Mouse (Mus musculus) intestine, embryonic 14.5 days (tissue): ENCODE data around the gene Cnnm2. TPM values are rescaled to one million over a fixed set of nuclear protein-coding genes. Genes with fewer than 3 reads are reported as not detected.

Source experiments
- ATAC-seq: fragments of 200-750 bp; cut with Nextera tagmentation; replicated peaks from 2 replicates; pipeline ENCODE4 v1.8.0; 2017; ENCODE audit warnings: low read depth, moderate number of reproducible peaks, moderate TSS enrichment, moderate library complexity; ENCODE audit not compliant: low FRiP score, low TSS enrichment
- DNase-seq: peaks from one replicate; pipeline ENCODE4 v3.0.0-alpha.2; 2018; ENCODE audit warnings: low spot score
- H3K27ac ChIP-seq: fragments of 300-500 bp; sonication (generic); 2 replicates; pipeline ENCODE4 v1.5.1; 2014; ENCODE audit warnings: low read depth, mild to moderate bottlenecking, control low read depth
- H3K27me3 ChIP-seq: fragments of 300-500 bp; sonication (generic); replicated peaks from 2 replicates; pipeline ENCODE4 v1.6.1; 2014; ENCODE audit warnings: low read length, control low read depth; ENCODE audit not compliant: control insufficient read depth, insufficient read depth
- H3K36me3 ChIP-seq: fragments of 300-500 bp; sonication (generic); 2 replicates; pipeline ENCODE4 v1.6.1; 2014; ENCODE audit warnings: low read length, control low read depth; ENCODE audit not compliant: control insufficient read depth, insufficient read depth
- H3K4me1 ChIP-seq: fragments of 300-500 bp; sonication (generic); replicated peaks from 2 replicates; pipeline ENCODE4 v1.6.1; 2014; ENCODE audit warnings: low read length, control low read depth, mixed read lengths; ENCODE audit not compliant: control insufficient read depth, insufficient read depth
- H3K4me2 ChIP-seq: fragments of 300-500 bp; sonication (generic); 2 replicates; pipeline ENCODE4 v1.6.1; 2014; ENCODE audit warnings: low read length
- H3K4me3 ChIP-seq: fragments of 300-500 bp; sonication (generic); 2 replicates; pipeline ENCODE4 v1.5.1; 2014; ENCODE audit warnings: low read depth, low read length, control low read depth, mixed read lengths
- H3K9ac ChIP-seq: fragments of 300-500 bp; sonication (generic); 2 replicates; pipeline ENCODE4 v1.6.1; 2014; ENCODE audit warnings: mild to moderate bottlenecking, low read length
- H3K9me3 ChIP-seq: fragments of 300-500 bp; sonication (generic); 2 replicates; pipeline ENCODE4 v1.6.1; 2016; ENCODE audit warnings: low read length, control low read depth; ENCODE audit not compliant: control insufficient read depth
- WGBS: fragments of 180-500 bp; shearing (Covaris S2); extraction: QIAGEN DNeasy Blood & Tissue Kit; methylation state at CpG from one replicate; pipeline ENCODE4 v1.1.7; 2014; 5-methylcytosine and 5-hydroxymethylcytosine counted together
- polyA plus RNA-seq: library from polyadenylated mRNA; unstranded; fragments of >200 nt; fragmentation: Nextera tagmentation; extraction: Ambion mirVana; gene quantifications from 2 replicates; pipeline ENCODE4 v1.2.1, GENCODE M21; 2014

Cnnm2 gene
- polyA plus RNA-seq, 1 experiment from 2014 or later, result 2.2 TPM

- Histone ChIP-seq H3K36me3 (no peaks in the 10 kb centered on the region), H3K27me3 (no peaks in the 10 kb centered on the region), H3K27ac (no peak overlapping the region), H3K4me2 (no peak overlapping the region), H3K4me1 (no peaks in the 10 kb centered on the region), H3K4me3 (no peak overlapping the region), H3K9me3 (no peaks in the 10 kb centered on the region), H3K9ac (no peak overlapping the region)
- WGBS, result 76% methylated on average over 8 of the region's 8 CpGs
- ATAC-seq, result no peak
- no peak for DNase-seq
Measured at GRCm38 (mm10) chr19:46791921-46792320, 30.5 kb downstream of the Cnnm2 start.

DNA sequence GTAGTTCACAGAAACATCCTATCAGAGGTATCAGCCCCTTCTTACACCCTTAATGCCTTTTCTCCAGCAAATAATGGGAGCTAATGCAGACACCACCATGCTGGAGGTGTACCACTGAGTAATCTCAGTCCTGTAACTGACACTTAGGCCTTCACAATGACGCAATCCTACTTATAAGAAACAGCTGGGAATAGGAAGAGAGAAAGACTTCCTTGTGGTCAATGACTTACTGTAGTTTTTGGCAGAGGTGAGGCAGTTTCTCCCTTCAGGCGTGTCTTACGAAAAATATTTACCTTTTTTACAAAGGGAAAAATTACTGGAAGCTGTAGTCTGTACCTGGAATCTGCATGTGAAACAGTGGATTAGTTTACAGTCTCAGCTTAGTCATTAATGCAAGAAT, 31.1 kb downstream of the Cnnm2 start:
- Histone ChIP-seq H3K27ac (no peak overlapping the region), H3K36me3 (no peaks in the 10 kb centered on the region), H3K4me2 (no peak overlapping the region), H3K9me3 (no peaks in the 10 kb centered on the region), H3K4me3 (no peak overlapping the region), H3K9ac (no peak overlapping the region), H3K4me1 (no peaks in the 10 kb centered on the region), H3K27me3 (no peaks in the 10 kb centered on the region)
- WGBS, result 86% methylated on average over 3 of the region's 3 CpGs
- no peak for ATAC-seq
- DNase-seq, result no peak

DNA sequence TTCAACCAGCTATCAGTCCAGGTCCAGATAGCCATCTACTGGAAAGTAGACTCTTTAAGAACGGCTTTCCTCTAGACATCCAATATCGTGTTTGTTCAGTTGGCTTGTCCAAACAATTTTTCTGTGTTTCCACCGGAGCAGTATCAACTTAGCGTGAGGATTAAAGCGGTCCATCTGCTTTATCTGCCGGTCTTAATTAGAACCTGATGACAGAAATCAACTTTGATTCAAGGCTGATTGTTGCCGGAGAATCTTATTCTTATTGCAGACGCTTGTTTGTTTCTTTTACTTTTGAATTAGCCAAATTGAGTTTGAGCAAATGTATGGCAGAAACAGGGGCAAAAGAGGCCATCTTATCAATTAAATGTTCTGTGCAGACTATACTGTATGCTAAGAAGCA, 32.8 kb downstream of the Cnnm2 start:
- Histone ChIP-seq H3K36me3 (no peaks in the 10 kb centered on the region), H3K4me1 (no peaks in the 10 kb centered on the region), H3K27ac (no peak overlapping the region), H3K4me2 (no peak overlapping the region), H3K27me3 (no peaks in the 10 kb centered on the region), H3K4me3 (no peak overlapping the region), H3K9me3 (no peaks in the 10 kb centered on the region), H3K9ac (no peak overlapping the region)
- DNase-seq, result no peak
- 74% methylated on average over 8 of the region's 8 CpGs for WGBS
- ATAC-seq, result no peak

GRCm38 (mm10) chr19:46799903-46800583, 38.6 kb downstream of the Cnnm2 start:
- no peaks in the 10 kb centered on the region for H3K27me3 ChIP-seq
- no peaks in the 10 kb centered on the region for H3K4me1 ChIP-seq
- no peak overlapping the region for H3K9ac ChIP-seq
- no peak overlapping the region for H3K4me3 ChIP-seq
- H3K27ac ChIP-seq, result no peak overlapping the region
- no peak overlapping the region for H3K4me2 ChIP-seq
- H3K9me3 ChIP-seq, result no peaks in the 10 kb centered on the region
- no peaks in the 10 kb centered on the region for H3K36me3 ChIP-seq
- no peak for ATAC-seq
- DNase-seq, result no peak
- WGBS, result 90% methylated on average over 4 of the region's 4 CpGs

DNA sequence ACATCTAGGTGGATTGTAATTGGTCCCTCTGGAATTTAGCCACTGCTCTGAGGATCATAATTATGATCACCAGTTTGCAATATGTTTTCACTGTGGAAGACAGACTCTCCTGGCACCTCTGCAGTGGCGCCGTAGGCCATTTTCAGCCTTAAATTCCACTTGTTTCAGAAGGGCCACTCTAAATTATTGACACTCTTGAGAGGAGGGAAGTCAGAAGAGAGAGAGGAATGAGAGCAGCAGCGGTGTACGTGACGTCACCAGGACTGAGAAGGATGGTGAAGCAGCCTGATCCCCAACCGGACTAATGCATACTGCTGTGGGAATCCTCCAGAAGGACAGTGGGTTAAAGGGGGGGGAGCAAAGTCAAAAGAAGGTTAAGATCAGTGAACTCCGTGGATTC, 40.1 kb downstream of the Cnnm2 start:
- H3K36me3 ChIP-seq, result no peaks in the 10 kb centered on the region
- no peak for ATAC-seq
- DNase-seq, result no peak
- H3K4me3 ChIP-seq, result no peak overlapping the region
- no peak overlapping the region for H3K4me2 ChIP-seq
- H3K27ac ChIP-seq, result no peak overlapping the region
- H3K9ac ChIP-seq, result no peak overlapping the region
- no peaks in the 10 kb centered on the region for H3K4me1 ChIP-seq
- H3K27me3 ChIP-seq, result no peaks in the 10 kb centered on the region
- H3K9me3 ChIP-seq, result no peaks in the 10 kb centered on the region
- WGBS, result 85% methylated on average over 7 of the region's 7 CpGs

DNA sequence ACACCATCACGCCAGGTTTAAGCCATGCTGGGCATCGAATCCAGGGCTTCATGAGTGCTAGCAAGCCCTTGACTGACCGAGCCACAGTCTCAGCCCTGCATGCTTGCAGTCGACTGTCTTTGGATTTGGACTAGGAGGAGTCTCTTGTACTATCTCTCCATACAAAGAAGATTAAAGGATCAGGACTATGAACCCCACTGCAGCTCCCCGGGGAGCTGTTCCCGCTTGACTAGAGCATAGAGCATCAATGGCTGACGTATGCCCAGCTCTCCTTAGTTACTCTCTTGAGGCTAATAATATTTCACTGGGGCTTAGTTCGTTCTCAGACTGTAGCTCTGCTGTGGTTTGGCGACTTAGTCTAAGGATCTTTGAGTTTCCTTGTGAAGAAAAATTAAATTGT, 40.9 kb downstream of the Cnnm2 start:
- no peak overlapping the region for H3K9ac ChIP-seq
- no peaks in the 10 kb centered on the region for H3K27me3 ChIP-seq
- H3K4me3 ChIP-seq, result no peak overlapping the region
- 82% methylated on average over 9 of the region's 9 CpGs for WGBS
- ATAC-seq, result no peak
- no peak for DNase-seq
- H3K4me2 ChIP-seq, result no peak overlapping the region
- H3K4me1 ChIP-seq, result no peaks in the 10 kb centered on the region
- no peak overlapping the region for H3K27ac ChIP-seq
- no peaks in the 10 kb centered on the region for H3K9me3 ChIP-seq
- H3K36me3 ChIP-seq, result no peaks in the 10 kb centered on the region

DNA sequence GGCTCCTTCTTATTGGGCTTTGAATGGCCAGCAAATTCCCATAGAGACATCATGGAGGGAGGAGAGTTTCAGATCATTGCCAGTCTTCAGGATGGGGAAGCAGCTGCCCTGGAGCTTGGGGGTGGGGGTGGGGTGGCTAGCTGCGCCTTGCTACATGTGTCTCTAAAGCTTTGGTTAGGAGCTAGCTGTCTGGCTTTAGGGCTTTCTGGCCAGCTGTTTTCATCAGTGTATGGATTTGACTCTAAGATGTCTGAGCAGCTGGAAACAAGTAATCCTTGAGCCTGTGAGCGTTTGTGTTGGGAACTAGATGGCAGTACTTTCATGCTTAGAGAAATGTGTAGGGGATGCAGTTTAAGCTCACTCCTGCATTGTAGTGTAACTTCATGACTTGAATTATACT, 42.3 kb downstream of the Cnnm2 start:
- Histone ChIP-seq H3K4me2 (no peak overlapping the region), H3K9me3 (no peaks in the 10 kb centered on the region), H3K27me3 (no peaks in the 10 kb centered on the region), H3K9ac (no peak overlapping the region), H3K4me3 (no peak overlapping the region), H3K36me3 (no peaks in the 10 kb centered on the region), H3K27ac (no peak overlapping the region), H3K4me1 (no peaks in the 10 kb centered on the region)
- DNase-seq (no peak), ATAC-seq (no peak)
- WGBS, result 55% methylated on average over 2 of the region's 2 CpGs

DNA sequence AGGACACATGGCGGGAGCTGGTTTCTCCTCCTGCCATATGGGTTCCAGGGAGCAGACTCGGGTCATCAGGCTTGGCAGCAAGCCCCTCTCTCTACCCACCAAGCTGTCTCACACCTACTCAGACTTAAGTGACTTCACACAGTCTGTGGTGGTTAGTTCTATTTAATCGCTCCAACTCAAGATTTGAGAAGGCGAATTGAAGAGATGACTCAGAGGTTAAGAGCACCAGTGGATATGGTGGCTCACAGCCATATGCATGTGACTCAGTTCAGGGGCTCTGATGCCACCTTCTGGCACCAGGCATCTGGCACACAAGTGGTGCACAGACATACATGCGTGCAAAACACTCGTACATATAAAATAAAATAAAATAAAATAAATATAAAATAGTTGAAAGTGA, 43.4 kb downstream of the Cnnm2 start:
- WGBS, result 91% methylated on average over 6 of the region's 6 CpGs
- no peaks in the 10 kb centered on the region for H3K4me1 ChIP-seq
- H3K36me3 ChIP-seq, result no peaks in the 10 kb centered on the region
- H3K27me3 ChIP-seq, result no peaks in the 10 kb centered on the region
- H3K9me3 ChIP-seq, result no peaks in the 10 kb centered on the region
- H3K27ac ChIP-seq, result no peak overlapping the region
- no peak overlapping the region for H3K4me2 ChIP-seq
- DNase-seq, result no peak
- H3K9ac ChIP-seq, result no peak overlapping the region
- no peak overlapping the region for H3K4me3 ChIP-seq
- ATAC-seq, result no peak

- no peak overlapping the region for H3K27ac ChIP-seq
- ATAC-seq, result no peak
- no peaks in the 10 kb centered on the region for H3K27me3 ChIP-seq
- no peaks in the 10 kb centered on the region for H3K36me3 ChIP-seq
- no peak overlapping the region for H3K4me2 ChIP-seq
- no peaks in the 10 kb centered on the region for H3K9me3 ChIP-seq
- H3K4me3 ChIP-seq, result no peak overlapping the region
- H3K4me1 ChIP-seq, result no peaks in the 10 kb centered on the region
- no peak overlapping the region for H3K9ac ChIP-seq
- 67% methylated on average over 9 of the region's 9 CpGs for WGBS
- DNase-seq, result no peak
Measured at GRCm38 (mm10) chr19:46805933-46806688, 44.7 kb downstream of the Cnnm2 start.
